Mouse (Mus musculus) kidney, embryonic 15.5 days (tissue): Measurements from ENCODE around the gene Copb1. TPM values are rescaled to one million over a fixed set of nuclear protein-coding genes. Genes with fewer than 3 reads are reported as not detected.

ENCODE experiments used
- ATAC-seq: fragments of 200-750 bp; cut with Nextera tagmentation; replicated peaks from 2 replicates; pipeline ENCODE4 v1.8.0; 2017; ENCODE audit warnings: moderate TSS enrichment; ENCODE audit not compliant: low FRiP score
- H3K27ac ChIP-seq: fragments of 300-500 bp; sonication (generic); 2 replicates; pipeline ENCODE4 v1.5.1; 2015; ENCODE audit warnings: mild to moderate bottlenecking, inconsistent platforms
- H3K27me3 ChIP-seq: fragments of 300-500 bp; sonication (generic); 2 replicates; pipeline ENCODE4 v1.6.1; 2015; ENCODE audit warnings: inconsistent platforms
- H3K36me3 ChIP-seq: fragments of 300-500 bp; sonication (generic); 2 replicates; pipeline ENCODE4 v1.6.1; 2015; ENCODE audit warnings: inconsistent platforms
- H3K4me1 ChIP-seq: fragments of 300-500 bp; sonication (generic); 2 replicates; pipeline ENCODE4 v1.6.1; 2015; ENCODE audit warnings: inconsistent platforms
- H3K4me2 ChIP-seq: fragments of 300-500 bp; sonication (generic); 2 replicates; pipeline ENCODE4 v1.6.1; 2015; ENCODE audit warnings: moderate library complexity, mild to moderate bottlenecking, inconsistent platforms
- H3K4me3 ChIP-seq: fragments of 300-500 bp; sonication (generic); replicated peaks from 2 replicates; pipeline ENCODE4 v1.5.1; 2015; ENCODE audit warnings: mild to moderate bottlenecking, inconsistent platforms
- H3K9ac ChIP-seq: fragments of 300-500 bp; sonication (generic); 2 replicates; pipeline ENCODE4 v1.6.1; 2015; ENCODE audit warnings: mild to moderate bottlenecking, inconsistent platforms
- H3K9me3 ChIP-seq: fragments of 300-500 bp; sonication (generic); replicated peaks from 2 replicates; pipeline ENCODE4 v1.6.1; 2016; ENCODE audit warnings: inconsistent platforms
- WGBS: fragments of 180-500 bp; shearing (Covaris S2); methylation state at CpG from one replicate; pipeline ENCODE4 v1.1.7; 2015; ENCODE audit warnings: mixed read lengths; 5-methylcytosine and 5-hydroxymethylcytosine counted together
- polyA plus RNA-seq: library from polyadenylated mRNA; unstranded; fragments of >200 nt; fragmentation: Nextera tagmentation; extraction: Ambion mirVana; gene quantifications from 2 replicates; pipeline ENCODE4 v1.2.1, GENCODE M21; 2015

The Copb1 gene
- polyA plus RNA-seq, result 125 and 131 TPM in 2 replicates

GRCm38 (mm10) chr7:114253885-114254833 is at the start of gene Copb1:
Copb1 (minus strand) TSS chr7:114254711.
- WGBS, result 2% methylated on average over 75 of the region's 75 CpGs
- Histone ChIP-seq H3K4me3 (peak within 1 kb of the TSS; percentile 90), H3K27me3 (no peaks in the 10 kb centered on the region), H3K27ac (peak within 1 kb of the TSS; percentile 80), H3K9me3 (no peaks in the 10 kb centered on the region), H3K4me2 (peak within 1 kb of the TSS; percentile 59), H3K36me3 (peaks cover 32% of the 10 kb centered on the region), H3K9ac (peak within 1 kb of the TSS; percentile 96), H3K4me1 (peaks cover 10% of the 10 kb centered on the region)
- ATAC-seq, result peak; percentile 99

DNA sequence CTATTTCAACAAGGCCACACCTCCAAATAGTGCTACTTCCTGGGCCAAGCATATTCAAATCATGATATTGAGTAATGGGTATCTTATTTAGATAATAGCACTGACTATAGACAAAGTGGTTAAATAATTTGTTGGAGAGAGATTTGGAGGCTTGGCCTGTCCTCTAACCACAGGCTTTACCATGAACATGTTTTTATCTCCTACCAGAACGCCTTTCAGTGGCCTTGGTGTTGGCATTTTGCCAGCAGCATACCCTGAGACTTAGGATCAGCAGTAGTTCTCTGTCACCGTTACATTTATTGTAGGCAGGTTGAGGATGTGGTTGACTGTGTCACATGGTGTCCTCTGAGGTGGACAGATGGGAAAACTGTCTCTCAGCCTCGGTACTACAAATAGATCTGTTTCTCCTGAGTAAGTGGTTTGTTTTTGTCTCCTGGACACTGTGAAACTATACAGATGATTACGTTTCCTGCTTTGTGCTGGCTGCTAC is 46.8 kb upstream of the Copb1 start:
- WGBS, result 67% methylated on average over 4 of the region's 4 CpGs
- H3K4me1 ChIP-seq, result no peaks in the 10 kb centered on the region
- H3K9ac ChIP-seq, result no peak overlapping the region
- H3K27me3 ChIP-seq, result no peaks in the 10 kb centered on the region
- no peaks in the 10 kb centered on the region for H3K36me3 ChIP-seq
- H3K27ac ChIP-seq, result no peak overlapping the region
- no peaks in the 10 kb centered on the region for H3K9me3 ChIP-seq
- no peak overlapping the region for H3K4me2 ChIP-seq
- no peak overlapping the region for H3K4me3 ChIP-seq
- no peak for ATAC-seq

DNA sequence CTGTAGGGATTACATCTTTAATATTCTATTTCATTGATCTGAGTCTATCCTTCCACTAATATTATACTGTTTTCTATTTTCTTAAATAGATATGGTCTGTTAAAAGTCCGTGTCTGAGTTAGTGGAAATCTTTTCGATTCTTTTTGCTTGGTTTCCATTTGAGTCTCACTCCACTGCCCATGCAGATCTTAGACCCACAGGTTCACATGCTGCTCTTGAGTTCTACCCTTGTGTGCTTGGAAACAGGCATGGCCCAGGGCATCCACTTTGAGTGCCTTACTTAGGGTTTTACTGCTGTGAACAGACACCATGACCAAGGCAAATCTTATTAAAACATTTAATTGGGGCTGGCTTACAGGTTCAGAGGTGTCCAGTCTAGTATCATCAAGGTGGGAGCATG is 46.3 kb upstream of the Copb1 start:
- Histone ChIP-seq H3K4me1 (no peaks in the 10 kb centered on the region), H3K9ac (no peak overlapping the region), H3K4me3 (no peak overlapping the region), H3K27ac (no peak overlapping the region), H3K9me3 (no peaks in the 10 kb centered on the region), H3K36me3 (no peaks in the 10 kb centered on the region), H3K27me3 (no peaks in the 10 kb centered on the region), H3K4me2 (no peak overlapping the region)
- WGBS, result 73% methylated on average over 2 of the region's 2 CpGs
- no peak for ATAC-seq

DNA sequence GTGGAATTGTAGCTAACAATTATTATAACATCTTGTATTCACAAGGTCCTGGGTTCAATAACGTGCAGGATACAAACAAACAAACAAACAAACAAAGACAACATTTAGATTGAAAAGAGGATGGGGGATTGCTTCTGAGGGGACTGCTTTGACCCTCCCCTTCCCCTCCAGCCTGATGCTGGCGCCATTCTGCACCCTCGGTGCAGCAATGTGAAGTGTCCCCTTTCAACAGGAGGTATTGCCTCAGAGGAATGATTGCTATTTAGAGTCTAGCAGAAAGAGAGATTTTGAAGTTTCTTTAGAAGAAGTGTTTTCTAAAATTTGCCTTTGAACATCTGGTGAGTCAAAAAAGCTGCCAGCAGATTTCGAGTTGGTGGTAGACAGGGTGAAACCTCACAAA is 44.7 kb upstream of the Copb1 start:
- Histone ChIP-seq H3K4me2 (no peak overlapping the region), H3K4me3 (no peak overlapping the region), H3K27me3 (no peaks in the 10 kb centered on the region), H3K27ac (no peak overlapping the region), H3K36me3 (no peaks in the 10 kb centered on the region), H3K9me3 (no peaks in the 10 kb centered on the region), H3K9ac (no peak overlapping the region), H3K4me1 (no peaks in the 10 kb centered on the region)
- ATAC-seq, result no peak
- 52% methylated on average over 4 of the region's 4 CpGs for WGBS

DNA sequence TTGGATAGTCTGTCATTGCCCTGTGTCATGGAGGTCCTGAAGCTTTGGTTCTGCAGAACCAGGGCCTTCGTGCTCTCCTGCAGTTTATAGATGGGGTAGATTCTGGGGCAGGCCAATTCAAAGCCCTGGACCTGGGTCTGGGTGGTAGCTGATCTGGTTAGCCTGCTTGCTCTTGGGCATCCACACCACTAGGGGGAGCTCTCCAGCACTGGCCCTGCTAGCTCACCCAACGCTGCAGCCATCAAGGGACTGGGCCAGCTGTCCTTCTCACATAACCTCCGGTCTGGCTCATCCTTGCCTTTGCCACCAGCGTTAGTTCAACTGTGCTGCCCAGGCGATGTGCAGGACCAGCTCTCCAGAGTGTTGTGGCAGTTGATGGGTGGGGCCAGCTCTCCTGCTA is 40.2 kb upstream of the Copb1 start:
- no peak for ATAC-seq
- H3K27ac ChIP-seq, result no peak overlapping the region
- no peaks in the 10 kb centered on the region for H3K36me3 ChIP-seq
- no peaks in the 10 kb centered on the region for H3K27me3 ChIP-seq
- 81% methylated on average over 5 of the region's 5 CpGs for WGBS
- no peak overlapping the region for H3K4me3 ChIP-seq
- H3K4me1 ChIP-seq, result peaks cover 25% of the 10 kb centered on the region
- no peaks in the 10 kb centered on the region for H3K9me3 ChIP-seq
- no peak overlapping the region for H3K9ac ChIP-seq
- H3K4me2 ChIP-seq, result no peak overlapping the region

GRCm38 (mm10) chr7:114293903-114294302 is 39.4 kb upstream of the Copb1 start:
- no peaks in the 10 kb centered on the region for H3K27me3 ChIP-seq
- no peak overlapping the region for H3K4me3 ChIP-seq
- WGBS, result 78% methylated on average over 5 of the region's 5 CpGs

DNA sequence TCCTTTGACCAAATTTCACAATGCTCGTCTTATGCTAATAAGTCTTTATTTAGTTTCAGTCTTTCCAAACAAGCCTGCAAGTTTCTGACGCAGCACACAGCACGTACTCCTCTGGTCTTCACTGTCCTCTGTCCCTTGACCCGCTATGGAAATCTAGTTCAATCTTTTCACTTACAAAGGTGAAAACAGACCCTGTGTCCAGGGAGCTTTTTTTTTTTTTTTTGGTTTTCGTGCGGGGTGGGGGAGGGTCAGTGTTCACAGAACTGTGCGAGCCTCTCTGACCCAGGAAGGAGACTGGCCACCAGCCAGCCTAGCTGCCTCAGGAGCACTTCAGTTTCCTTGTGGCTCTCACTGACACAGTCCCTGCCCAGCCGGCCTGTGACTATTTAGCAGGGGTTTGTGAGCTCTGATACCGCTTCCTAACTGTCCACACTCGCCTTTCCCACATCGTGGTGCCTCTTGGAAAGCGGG is 38.0 kb upstream of the Copb1 start:
- peak overlapping the region; percentile 22 for H3K4me3 ChIP-seq
- no peak overlapping the region for H3K9ac ChIP-seq
- H3K4me1 ChIP-seq, result peaks cover 25% of the 10 kb centered on the region
- H3K4me2 ChIP-seq, result peak overlapping the region; percentile 44
- H3K9me3 ChIP-seq, result no peaks in the 10 kb centered on the region
- no peaks in the 10 kb centered on the region for H3K36me3 ChIP-seq
- ATAC-seq, result peak; percentile 63; the same call in 1 of the 2 replicates
- H3K27ac ChIP-seq, result peak overlapping the region; percentile 72; the same call in 1 of the 2 replicates
- WGBS, result 14% methylated on average over 12 of the region's 12 CpGs
- H3K27me3 ChIP-seq, result no peaks in the 10 kb centered on the region

More at GRCm38 (mm10) chr7:114293903-114294302, 39.4 kb upstream of the Copb1 start:
- Histone ChIP-seq H3K9ac (no peak overlapping the region), H3K36me3 (no peaks in the 10 kb centered on the region), H3K27ac (no peak overlapping the region), H3K9me3 (no peaks in the 10 kb centered on the region), H3K4me1 (peaks cover 25% of the 10 kb centered on the region), H3K4me2 (no peak overlapping the region)
- no peak for ATAC-seq

DNA sequence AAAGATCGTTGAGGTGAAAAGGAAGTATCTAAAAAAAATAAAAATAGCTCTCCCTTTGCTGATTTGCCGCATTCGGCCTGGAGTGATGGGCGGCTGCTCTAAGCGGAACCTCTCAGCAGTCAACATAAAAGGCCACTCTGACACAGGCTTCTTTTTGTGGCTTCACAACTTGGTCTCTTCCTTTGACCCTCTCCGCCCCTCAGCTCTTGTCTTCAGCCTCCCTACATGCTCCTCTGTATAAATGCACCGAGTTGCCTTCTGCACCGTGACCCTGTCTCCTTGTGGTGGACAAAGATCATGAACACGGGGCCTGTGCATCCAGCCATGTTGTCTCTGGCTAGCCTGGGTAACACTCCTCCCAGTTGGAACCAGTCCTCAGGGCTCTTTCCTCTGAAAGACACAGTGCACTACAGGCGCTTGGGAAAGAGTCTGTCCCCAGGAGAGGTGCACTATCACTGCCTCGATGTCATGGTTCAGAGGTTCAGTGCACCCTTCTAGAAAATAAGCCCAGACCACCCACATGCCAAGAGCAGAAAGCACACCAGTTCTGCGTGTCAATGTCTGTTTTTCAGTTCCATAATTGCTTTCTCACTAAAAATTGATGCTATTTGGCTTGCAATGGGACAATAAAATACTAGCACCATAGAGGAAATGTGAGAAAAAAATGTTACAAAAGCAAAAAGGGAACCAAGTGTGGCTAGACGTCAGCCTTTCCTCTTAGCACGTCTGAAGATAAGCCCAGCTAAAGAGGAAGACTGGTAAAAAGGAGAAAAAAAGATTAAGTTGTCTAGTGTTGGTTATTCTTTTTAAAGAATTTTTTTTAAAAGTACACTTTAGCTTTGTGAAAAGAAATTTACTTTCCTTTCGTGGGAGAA is 37.2 kb upstream of the Copb1 start:
- ATAC-seq, result peak; percentile 79
- Histone ChIP-seq H3K4me3 (no peak overlapping the region), H3K4me2 (peak overlapping the region; percentile 44; the same call in 1 of the 2 replicates)

GRCm38 (mm10) chr7:114290078-114290506 is 35.6 kb upstream of the Copb1 start:
- WGBS, result 50% methylated on average over 5 of the region's 5 CpGs
- no peak overlapping the region for H3K9ac ChIP-seq
- peaks cover 25% of the 10 kb centered on the region for H3K4me1 ChIP-seq
- no peaks in the 10 kb centered on the region for H3K36me3 ChIP-seq
- H3K27ac ChIP-seq, result no peak overlapping the region
- no peak overlapping the region for H3K4me3 ChIP-seq
- no peaks in the 10 kb centered on the region for H3K27me3 ChIP-seq
- H3K4me2 ChIP-seq, result no peak overlapping the region
- ATAC-seq, result no peak
- no peaks in the 10 kb centered on the region for H3K9me3 ChIP-seq

More for the DNA sequence above, 37.2 kb upstream of the Copb1 start:
- Histone ChIP-seq H3K9ac (no peak overlapping the region), H3K36me3 (no peaks in the 10 kb centered on the region), H3K4me1 (peaks cover 25% of the 10 kb centered on the region), H3K9me3 (no peaks in the 10 kb centered on the region), H3K27me3 (no peaks in the 10 kb centered on the region), H3K27ac (peak overlapping the region; percentile 72)
- 30% methylated on average over 15 of the region's 15 CpGs for WGBS

DNA sequence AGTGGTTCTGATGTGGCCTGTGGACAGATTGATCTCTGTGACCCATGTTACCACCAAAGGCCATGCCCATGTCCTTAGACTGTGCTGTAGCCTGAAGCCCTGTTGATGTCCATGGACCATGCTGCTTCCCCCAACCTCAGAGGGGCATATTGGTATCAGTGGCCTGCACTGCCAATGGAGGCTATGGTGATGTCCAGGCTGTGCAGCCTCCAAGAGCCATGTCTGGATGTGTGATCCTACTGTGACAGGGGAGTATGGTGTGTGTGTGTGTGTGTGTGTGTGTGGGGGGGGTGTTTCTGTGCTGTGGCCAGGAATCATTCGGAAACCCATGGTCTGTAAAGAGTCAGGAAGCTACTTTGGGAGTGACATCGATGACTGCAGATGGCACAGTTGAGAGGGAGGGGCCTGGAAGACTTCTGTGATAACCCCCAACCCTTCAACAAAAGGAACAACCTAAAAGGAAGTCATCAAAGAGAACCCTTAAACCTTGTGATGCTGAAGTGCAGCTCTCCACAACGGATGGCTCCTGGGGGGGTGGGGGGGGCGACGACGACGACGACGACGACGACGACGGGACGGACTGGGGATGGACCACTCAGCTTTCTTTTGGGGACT is 29.9 kb upstream of the Copb1 start:
- H3K4me2 ChIP-seq, result no peak overlapping the region
- no peaks in the 10 kb centered on the region for H3K27me3 ChIP-seq
- H3K9me3 ChIP-seq, result no peaks in the 10 kb centered on the region
- no peak for ATAC-seq
- 91% methylated on average over 14 of the region's 14 CpGs for WGBS
- no peak overlapping the region for H3K27ac ChIP-seq
- no peak overlapping the region for H3K4me3 ChIP-seq
- no peaks in the 10 kb centered on the region for H3K36me3 ChIP-seq
- no peak overlapping the region for H3K9ac ChIP-seq
- no peaks in the 10 kb centered on the region for H3K4me1 ChIP-seq

GRCm38 (mm10) chr7:114283006-114283405 is 28.5 kb upstream of the Copb1 start:
- no peaks in the 10 kb centered on the region for H3K36me3 ChIP-seq
- H3K27me3 ChIP-seq, result no peaks in the 10 kb centered on the region
- no peak overlapping the region for H3K27ac ChIP-seq
- no peak overlapping the region for H3K4me2 ChIP-seq
- H3K9me3 ChIP-seq, result no peaks in the 10 kb centered on the region
- no peak overlapping the region for H3K4me3 ChIP-seq
- 77% methylated on average over 9 of the region's 9 CpGs for WGBS
- no peak for ATAC-seq
- no peaks in the 10 kb centered on the region for H3K4me1 ChIP-seq
- no peak overlapping the region for H3K9ac ChIP-seq
